Mouse (Mus musculus) adrenal gland, postnatal 10 days (tissue): ENCODE results near the gene U90926. TPM values are rescaled to one million over a fixed set of nuclear protein-coding genes. Genes with fewer than 3 reads are reported as not detected.

ENCODE experiments used
- DNase-seq: peaks from one replicate; pipeline ENCODE4 v3.0.0; 2021; ENCODE audit warnings: mixed read lengths
- long read RNA-seq, 2 experiments: library from polyadenylated mRNA; stranded (forward); transcript quantifications; one replicate each; pipeline ENCODE4 v2.0.0; 2021
- total RNA-seq, 2 experiments: library from RNA; stranded (reverse); gene quantifications; 2 replicates each; pipeline ENCODE4 v1.2.3; 2021

The U90926 gene
- total RNA-seq: under 1 TPM in 1 of 2 experiments, not detected in 1; 0.96 TPM
- long read RNA-seq, experiment 1: 0 reads
- long read RNA-seq, experiment 2: 0 reads

- DNase-seq: no peak
Measured at GRCm38 (mm10) chr5:92215308-92215707, at the start of gene U90926. Gene U90926 (minus strand): TSS chr5:92215408.

- DNase-seq: peak; percentile 75
Measured at GRCm38 (mm10) chr5:92263761-92264359, 48.7 kb upstream of the U90926 start.

GRCm38 (mm10) chr5:92262646-92263045 is 47.4 kb upstream of the U90926 start:
- no peak for DNase-seq

GRCm38 (mm10) chr5:92256218-92256617 is 41.0 kb upstream of the U90926 start, which contains the start of gene Ppef2:
Gene Ppef2 (minus strand): TSS chr5:92256278.
- DNase-seq: no peak

GRCm38 (mm10) chr5:92254476-92254875 is 39.3 kb upstream of the U90926 start:
- DNase-seq: no peak

GRCm38 (mm10) chr5:92252797-92253343 is 37.7 kb upstream of the U90926 start:
- no peak for DNase-seq

- no peak for DNase-seq
Measured at GRCm38 (mm10) chr5:92252031-92252430, 36.8 kb upstream of the U90926 start.

- DNase-seq: no peak
Measured at GRCm38 (mm10) chr5:92248614-92249013, 33.4 kb upstream of the U90926 start.

- no peak for DNase-seq
Measured at GRCm38 (mm10) chr5:92245483-92245882, 30.3 kb upstream of the U90926 start.

- no peak for DNase-seq
Measured at GRCm38 (mm10) chr5:92244900-92245299, 29.7 kb upstream of the U90926 start.

GRCm38 (mm10) chr5:92240769-92241168 is 25.6 kb upstream of the U90926 start:
- no peak for DNase-seq

GRCm38 (mm10) chr5:92239333-92240232 is 24.4 kb upstream of the U90926 start:
- peak; percentile 81 for DNase-seq

GRCm38 (mm10) chr5:92234939-92235557 is 19.8 kb upstream of the U90926 start:
- DNase-seq: no peak

- DNase-seq: no peak
Measured at GRCm38 (mm10) chr5:92233366-92233765, 18.2 kb upstream of the U90926 start.

GRCm38 (mm10) chr5:92231836-92232235 is 16.6 kb upstream of the U90926 start:
- DNase-seq: no peak

GRCm38 (mm10) chr5:92230306-92230705 is 15.1 kb upstream of the U90926 start:
- DNase-seq: no peak

GRCm38 (mm10) chr5:92229514-92229913 is 14.3 kb upstream of the U90926 start:
- DNase-seq: no peak

GRCm38 (mm10) chr5:92228776-92229175 is 13.6 kb upstream of the U90926 start:
- DNase-seq: no peak

GRCm38 (mm10) chr5:92227782-92228181 is 12.6 kb upstream of the U90926 start:
- DNase-seq: no peak

GRCm38 (mm10) chr5:92220287-92220902 is 5.2 kb upstream of the U90926 start:
- DNase-seq: peak; percentile 28

- DNase-seq: no peak
Measured at GRCm38 (mm10) chr5:92219826-92220225, 4.6 kb upstream of the U90926 start.
